Mouse (Mus musculus) limb, embryonic 15.5 days (tissue): ENCODE measurements around the gene Slc17a9. TPM values are rescaled to one million over a fixed set of nuclear protein-coding genes. Genes with fewer than 3 reads are reported as not detected.

Source experiments
- ATAC-seq: fragments of 200-750 bp; cut with Nextera tagmentation; 2 replicates; pipeline ENCODE4 v1.8.0; 2017; ENCODE audit warnings: low read depth, moderate TSS enrichment; ENCODE audit not compliant: insufficient number of reproducible peaks, low FRiP score, low TSS enrichment
- H3K27ac ChIP-seq: fragments of 300-500 bp; sonication (generic); 2 replicates; pipeline ENCODE4 v1.5.1; 2015; ENCODE audit warnings: moderate library complexity, mild to moderate bottlenecking, inconsistent platforms
- H3K27me3 ChIP-seq: fragments of 300-500 bp; sonication (generic); 2 replicates; pipeline ENCODE4 v1.6.1; 2015; ENCODE audit warnings: inconsistent platforms
- H3K36me3 ChIP-seq: fragments of 300-500 bp; sonication (generic); 2 replicates; pipeline ENCODE4 v1.6.1; 2015; ENCODE audit warnings: inconsistent platforms
- H3K4me1 ChIP-seq: fragments of 300-500 bp; sonication (generic); 2 replicates; pipeline ENCODE4 v1.6.1; 2015; ENCODE audit warnings: inconsistent platforms
- H3K4me2 ChIP-seq: fragments of 300-500 bp; sonication (generic); 2 replicates; pipeline ENCODE4 v1.6.1; 2015; ENCODE audit warnings: mild to moderate bottlenecking, inconsistent platforms
- H3K4me3 ChIP-seq: fragments of 300-500 bp; sonication (generic); 2 replicates; pipeline ENCODE4 v1.5.1; 2015; ENCODE audit warnings: mild to moderate bottlenecking, inconsistent platforms
- H3K9ac ChIP-seq: fragments of 300-500 bp; sonication (generic); 2 replicates; pipeline ENCODE4 v1.6.1; 2015; ENCODE audit warnings: inconsistent platforms
- H3K9me3 ChIP-seq: fragments of 300-500 bp; sonication (generic); 2 replicates; pipeline ENCODE4 v1.6.1; 2016; ENCODE audit warnings: inconsistent platforms
- WGBS: fragments of 180-500 bp; shearing (Covaris S2); methylation state at CpG from one replicate; pipeline ENCODE4 v1.1.7; 2015; 5-methylcytosine and 5-hydroxymethylcytosine counted together
- polyA plus RNA-seq: library from polyadenylated mRNA; unstranded; fragments of >200 nt; fragmentation: Nextera tagmentation; extraction: Ambion mirVana; gene quantifications from 2 replicates; pipeline ENCODE4 v1.2.1, GENCODE M21; 2015

The Slc17a9 gene
- 1.7 and 2.5 TPM in 2 replicates for polyA plus RNA-seq

GRCm38 (mm10) chr2:180724585-180725413, at the start of gene Slc17a9:
Gene Slc17a9 (plus strand): TSS chr2:180725263.
- Histone ChIP-seq H3K27me3 (0 out of 2 replicates have a peak, but pooled peaks cover 5% of the 10 kb centered on the region), H3K4me3 (peak within 1 kb of the TSS; percentile 20), H3K4me2 (peak within 1 kb of the TSS; percentile 39), H3K36me3 (peaks cover 43% of the 10 kb centered on the region), H3K9ac (no peak within 1 kb of the TSS), H3K9me3 (no peaks in the 10 kb centered on the region), H3K4me1 (peaks cover 10% of the 10 kb centered on the region), H3K27ac (no peak within 1 kb of the TSS)
- peak; percentile 36; the same call in 1 of the 2 replicates for ATAC-seq
- 6% methylated on average over 18 of the region's 18 CpGs for WGBS

GRCm38 (mm10) chr2:180676706-180677105, 48.4 kb upstream of the Slc17a9 start:
- WGBS: 92% methylated on average over 2 of the region's 2 CpGs
- H3K4me2 ChIP-seq: no peak overlapping the region
- H3K27me3 ChIP-seq: no peaks in the 10 kb centered on the region
- no peak overlapping the region for H3K9ac ChIP-seq
- H3K36me3 ChIP-seq: peaks cover 46% of the 10 kb centered on the region
- ATAC-seq: no peak
- H3K27ac ChIP-seq: no peak overlapping the region
- no peaks in the 10 kb centered on the region for H3K9me3 ChIP-seq
- peaks cover 2% of the 10 kb centered on the region; the same call in 1 of the 2 replicates for H3K4me1 ChIP-seq
- no peak overlapping the region for H3K4me3 ChIP-seq

GRCm38 (mm10) chr2:180678609-180679140, 46.4 kb upstream of the Slc17a9 start:
- ATAC-seq: peak; percentile 50; the same call in 1 of the 2 replicates
- Histone ChIP-seq H3K4me2 (no peak overlapping the region), H3K9me3 (no peaks in the 10 kb centered on the region), H3K4me3 (no peak overlapping the region), H3K27ac (no peak overlapping the region), H3K36me3 (peaks cover 46% of the 10 kb centered on the region), H3K9ac (no peak overlapping the region), H3K27me3 (no peaks in the 10 kb centered on the region), H3K4me1 (peaks cover 2% of the 10 kb centered on the region; the same call in 1 of the 2 replicates)
- WGBS: 28% methylated on average over 4 of the region's 4 CpGs

- 70% methylated on average over 2 of the region's 2 CpGs for WGBS
- no peak overlapping the region for H3K9ac ChIP-seq
- no peak for ATAC-seq
Measured at GRCm38 (mm10) chr2:180681225-180681624, 43.8 kb upstream of the Slc17a9 start.

GRCm38 (mm10) chr2:180683524-180683923, 41.5 kb upstream of the Slc17a9 start:
- no peaks in the 10 kb centered on the region for H3K27me3 ChIP-seq
- peaks cover 2% of the 10 kb centered on the region; the same call in 1 of the 2 replicates for H3K4me1 ChIP-seq
- 83% methylated on average over 2 of the region's 2 CpGs for WGBS
- no peak for ATAC-seq
- H3K4me2 ChIP-seq: no peak overlapping the region
- H3K36me3 ChIP-seq: peaks cover 80% of the 10 kb centered on the region
- no peaks in the 10 kb centered on the region for H3K9me3 ChIP-seq
- no peak overlapping the region for H3K27ac ChIP-seq
- H3K4me3 ChIP-seq: no peak overlapping the region
- no peak overlapping the region for H3K9ac ChIP-seq

More at GRCm38 (mm10) chr2:180681225-180681624, 43.8 kb upstream of the Slc17a9 start:
- H3K9me3 ChIP-seq: no peaks in the 10 kb centered on the region
- H3K27me3 ChIP-seq: no peaks in the 10 kb centered on the region
- no peak overlapping the region for H3K4me3 ChIP-seq
- H3K4me2 ChIP-seq: no peak overlapping the region
- peaks cover 2% of the 10 kb centered on the region; the same call in 1 of the 2 replicates for H3K4me1 ChIP-seq
- no peak overlapping the region for H3K27ac ChIP-seq
- peaks cover 58% of the 10 kb centered on the region for H3K36me3 ChIP-seq

- Histone ChIP-seq H3K4me1 (no peaks in the 10 kb centered on the region), H3K27me3 (no peaks in the 10 kb centered on the region), H3K9me3 (no peaks in the 10 kb centered on the region), H3K9ac (no peak overlapping the region), H3K4me2 (no peak overlapping the region), H3K4me3 (no peak overlapping the region), H3K36me3 (peaks cover 85% of the 10 kb centered on the region), H3K27ac (no peak overlapping the region)
- WGBS: 92% methylated on average over 4 of the region's 4 CpGs
- no peak for ATAC-seq
Measured at GRCm38 (mm10) chr2:180684031-180684430, 41.0 kb upstream of the Slc17a9 start.

GRCm38 (mm10) chr2:180689841-180690240, 35.2 kb upstream of the Slc17a9 start:
- 84% methylated on average over 5 of the region's 5 CpGs for WGBS

GRCm38 (mm10) chr2:180692630-180693029, 32.4 kb upstream of the Slc17a9 start:
- Histone ChIP-seq H3K9ac (no peak overlapping the region), H3K27ac (peak overlapping the region; percentile 6), H3K4me3 (no peak overlapping the region), H3K4me2 (no peak overlapping the region), H3K36me3 (peaks cover 34% of the 10 kb centered on the region), H3K9me3 (no peaks in the 10 kb centered on the region), H3K4me1 (peaks cover 7% of the 10 kb centered on the region; the same call in 1 of the 2 replicates), H3K27me3 (no peaks in the 10 kb centered on the region)
- no peak for ATAC-seq
- 3% methylated on average over 1 of the region's 1 CpGs for WGBS

More at GRCm38 (mm10) chr2:180689841-180690240, 35.2 kb upstream of the Slc17a9 start:
- Histone ChIP-seq H3K9ac (no peak overlapping the region), H3K9me3 (no peaks in the 10 kb centered on the region), H3K4me3 (no peak overlapping the region), H3K4me1 (peaks cover 4% of the 10 kb centered on the region; the same call in 1 of the 2 replicates), H3K27me3 (no peaks in the 10 kb centered on the region), H3K27ac (no peak overlapping the region), H3K36me3 (peaks cover 61% of the 10 kb centered on the region), H3K4me2 (no peak overlapping the region)
- no peak for ATAC-seq

GRCm38 (mm10) chr2:180695176-180695575, 29.9 kb upstream of the Slc17a9 start:
- Histone ChIP-seq H3K27ac (no peak overlapping the region), H3K9me3 (no peaks in the 10 kb centered on the region), H3K27me3 (no peaks in the 10 kb centered on the region), H3K9ac (no peak overlapping the region), H3K4me1 (peaks cover 18% of the 10 kb centered on the region), H3K4me2 (no peak overlapping the region), H3K4me3 (no peak overlapping the region), H3K36me3 (peaks cover 9% of the 10 kb centered on the region)
- 90% methylated on average over 2 of the region's 2 CpGs for WGBS
- no peak for ATAC-seq

- no peaks in the 10 kb centered on the region for H3K9me3 ChIP-seq
- peaks cover 2% of the 10 kb centered on the region; the same call in 1 of the 2 replicates for H3K36me3 ChIP-seq
- ATAC-seq: no peak
- no peak overlapping the region for H3K27ac ChIP-seq
- no peak overlapping the region for H3K9ac ChIP-seq
- peak overlapping the region; percentile 81 for H3K4me3 ChIP-seq
- peaks cover 43% of the 10 kb centered on the region for H3K4me1 ChIP-seq
- peak overlapping the region; percentile 89 for H3K4me2 ChIP-seq
- 74% methylated on average over 5 of the region's 5 CpGs for WGBS
- no peaks in the 10 kb centered on the region for H3K27me3 ChIP-seq
Measured at GRCm38 (mm10) chr2:180700457-180700856, 24.6 kb upstream of the Slc17a9 start.

- ATAC-seq: 0 out of 2 replicates have a peak, but pooled peaks have one; percentile 2
- H3K4me1 ChIP-seq: peaks cover 43% of the 10 kb centered on the region
- H3K27me3 ChIP-seq: no peaks in the 10 kb centered on the region
- no peaks in the 10 kb centered on the region for H3K9me3 ChIP-seq
- H3K4me2 ChIP-seq: peak overlapping the region; percentile 89
- H3K9ac ChIP-seq: peak overlapping the region; percentile 93
- H3K4me3 ChIP-seq: peak overlapping the region; percentile 81
- peaks cover 9% of the 10 kb centered on the region; the same call in 1 of the 2 replicates for H3K36me3 ChIP-seq
- H3K27ac ChIP-seq: peak overlapping the region; percentile 96
- WGBS: 4% methylated on average over 26 of the region's 26 CpGs
Measured at GRCm38 (mm10) chr2:180701053-180701766, 23.9 kb upstream of the Slc17a9 start.
